Mouse (Mus musculus): ENCODE data around the gene Lsm7. TPM values are rescaled to one million over a fixed set of nuclear protein-coding genes. Genes with fewer than 3 reads are reported as not detected.

The Lsm7 gene
- polyA plus RNA-seq, 1 experiment from 2014 or later: 375 TPM

DNA sequence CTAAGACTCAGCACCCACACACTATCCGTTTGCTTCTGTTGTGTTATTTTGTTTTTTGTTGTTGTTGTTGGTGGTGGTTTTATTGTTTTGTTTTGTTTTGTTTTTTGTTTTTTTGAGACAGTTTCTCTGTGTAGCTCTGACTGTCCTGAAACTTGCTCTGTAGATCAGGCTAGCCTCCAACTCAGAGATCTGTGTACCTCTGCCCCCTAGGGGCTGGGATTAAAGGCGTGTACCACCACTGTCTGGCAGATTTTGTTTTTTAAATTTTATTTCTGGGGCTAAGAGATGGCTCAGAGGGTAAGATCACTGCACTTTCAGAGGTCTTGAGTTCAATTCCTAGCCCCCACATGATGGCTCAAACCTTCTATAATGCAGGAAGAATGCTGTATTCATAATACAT, 25.9 kb upstream of the Lsm7 start:
- Histone ChIP-seq H3K4me2 (ENCODE audit: low read depth, severe bottlenecking) (no peak overlapping the region), H3K9me3 (ENCODE audit: control insufficient read depth, low read length) (no peaks in the 10 kb centered on the region), H3K4me3 (ENCODE audit: low read depth, low read length) (no peak overlapping the region), H3K36me3 (ENCODE audit: control insufficient read depth, insufficient read depth, low read length) (no peaks in the 10 kb centered on the region), H3K27ac (replicated peaks; ENCODE audit: low read depth, low read length) (no peak overlapping the region), H3K27me3 (ENCODE audit: control insufficient read depth, insufficient read depth, low read length) (no peaks in the 10 kb centered on the region), H3K9ac (ENCODE audit: low read length) (no peak overlapping the region), H3K4me1 (ENCODE audit: control insufficient read depth, insufficient read depth, low read length) (no peaks in the 10 kb centered on the region)
- WGBS: 80% methylated on average over 2 of the region's 2 CpGs
- no peak for DNase-seq (ENCODE audit: low spot score)
- no peak for ATAC-seq (ENCODE audit: insufficient number of reproducible peaks, low FRiP score, low TSS enrichment, low read depth)

DNA sequence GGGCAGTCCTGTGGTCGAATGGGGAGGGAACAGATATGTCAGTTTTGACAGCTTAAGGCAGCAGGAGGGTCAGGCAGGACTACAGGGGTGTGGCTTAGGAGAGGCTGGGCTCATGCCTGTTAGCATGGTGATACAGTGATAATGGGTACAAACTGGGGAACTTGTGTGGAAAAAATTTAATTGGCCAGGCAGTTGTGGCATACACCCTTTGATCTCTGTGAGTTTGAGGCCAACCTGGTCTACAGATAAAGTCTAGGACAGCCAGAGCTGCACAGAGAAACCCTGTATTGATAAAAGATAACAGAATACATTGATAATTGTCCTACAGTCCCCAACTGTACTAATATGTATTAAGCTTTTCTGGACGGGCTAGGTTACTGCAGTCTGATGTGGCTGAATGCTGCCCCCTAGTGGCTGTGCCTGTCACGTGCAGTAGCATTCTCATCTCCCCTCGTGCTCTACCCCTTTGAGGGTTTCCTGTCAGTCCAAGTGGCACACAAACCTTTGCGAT, 25.2 kb upstream of the Lsm7 start:
- H3K4me2 ChIP-seq (ENCODE audit: low read depth, severe bottlenecking): no peak overlapping the region
- H3K9me3 ChIP-seq (ENCODE audit: control insufficient read depth, low read length): no peaks in the 10 kb centered on the region
- H3K9ac ChIP-seq (ENCODE audit: low read length): no peak overlapping the region
- no peak for ATAC-seq (ENCODE audit: insufficient number of reproducible peaks, low FRiP score, low TSS enrichment, low read depth)
- H3K27me3 ChIP-seq (ENCODE audit: control insufficient read depth, insufficient read depth, low read length): no peaks in the 10 kb centered on the region
- peak; percentile 78 for DNase-seq (ENCODE audit: low spot score)
- H3K36me3 ChIP-seq (ENCODE audit: control insufficient read depth, insufficient read depth, low read length): no peaks in the 10 kb centered on the region
- no peak overlapping the region for H3K4me3 ChIP-seq (ENCODE audit: low read depth, low read length)
- H3K4me1 ChIP-seq (ENCODE audit: control insufficient read depth, insufficient read depth, low read length): no peaks in the 10 kb centered on the region
- WGBS: 22% methylated on average over 5 of the region's 5 CpGs
- H3K27ac ChIP-seq (replicated peaks; ENCODE audit: low read depth, low read length): no peak overlapping the region

DNA sequence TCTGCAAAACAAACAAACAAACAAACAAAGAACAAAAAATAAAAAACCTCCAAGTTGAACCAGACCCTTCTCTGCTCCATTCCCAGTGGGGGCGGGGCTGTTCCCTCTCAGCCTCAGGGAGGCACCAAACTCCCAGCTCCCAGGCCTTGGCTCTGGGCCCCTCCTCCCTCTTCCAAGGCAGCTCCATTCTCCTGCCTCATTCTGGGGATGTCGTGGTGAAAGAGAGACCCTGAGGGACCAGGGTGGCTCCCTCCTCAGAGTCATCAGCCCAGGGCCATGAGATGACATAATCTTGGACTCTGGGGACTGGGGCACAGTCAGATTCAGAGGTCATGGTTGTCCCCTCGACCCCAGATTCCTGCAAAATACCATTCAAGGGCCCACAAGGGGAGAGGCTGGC, 21.6 kb upstream of the Lsm7 start:
- no peak for ATAC-seq (ENCODE audit: insufficient number of reproducible peaks, low FRiP score, low TSS enrichment, low read depth)
- H3K9me3 ChIP-seq (ENCODE audit: control insufficient read depth, low read length): no peaks in the 10 kb centered on the region
- H3K36me3 ChIP-seq (ENCODE audit: control insufficient read depth, insufficient read depth, low read length): no peaks in the 10 kb centered on the region
- H3K4me1 ChIP-seq (ENCODE audit: control insufficient read depth, insufficient read depth, low read length): no peaks in the 10 kb centered on the region
- no peak overlapping the region for H3K9ac ChIP-seq (ENCODE audit: low read length)
- no peaks in the 10 kb centered on the region for H3K27me3 ChIP-seq (ENCODE audit: control insufficient read depth, insufficient read depth, low read length)
- H3K4me3 ChIP-seq (ENCODE audit: low read depth, low read length): no peak overlapping the region
- DNase-seq (ENCODE audit: low spot score): no peak
- WGBS: 13% methylated on average over 3 of the region's 3 CpGs
- H3K4me2 ChIP-seq (ENCODE audit: low read depth, severe bottlenecking): no peak overlapping the region
- H3K27ac ChIP-seq (replicated peaks; ENCODE audit: low read depth, low read length): no peak overlapping the region

DNA sequence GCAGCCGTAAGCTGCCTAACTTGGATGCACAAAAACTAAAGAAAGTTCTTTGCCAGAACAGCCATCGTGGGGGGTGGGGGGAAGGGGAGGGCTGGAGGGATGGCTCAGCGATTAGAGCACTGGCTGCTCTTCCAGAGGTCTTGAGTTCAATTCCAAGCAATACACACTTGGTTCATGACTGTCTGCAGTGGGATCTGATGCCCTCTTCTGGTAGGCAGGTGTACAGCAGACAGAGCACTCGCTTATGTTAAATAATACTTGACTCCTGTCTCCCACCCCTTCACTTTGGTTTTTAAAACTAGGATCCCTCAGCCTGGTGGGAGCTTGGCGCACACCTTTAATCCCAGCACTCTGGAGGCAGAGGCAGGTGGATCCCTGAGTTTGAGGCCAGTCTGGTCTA, 21.0 kb upstream of the Lsm7 start:
- no peak overlapping the region for H3K9ac ChIP-seq (ENCODE audit: low read length)
- no peaks in the 10 kb centered on the region for H3K36me3 ChIP-seq (ENCODE audit: control insufficient read depth, insufficient read depth, low read length)
- H3K4me1 ChIP-seq (ENCODE audit: control insufficient read depth, insufficient read depth, low read length): no peaks in the 10 kb centered on the region
- no peaks in the 10 kb centered on the region for H3K27me3 ChIP-seq (ENCODE audit: control insufficient read depth, insufficient read depth, low read length)
- H3K4me3 ChIP-seq (ENCODE audit: low read depth, low read length): no peak overlapping the region
- H3K4me2 ChIP-seq (ENCODE audit: low read depth, severe bottlenecking): no peak overlapping the region
- H3K27ac ChIP-seq (replicated peaks; ENCODE audit: low read depth, low read length): no peak overlapping the region
- H3K9me3 ChIP-seq (ENCODE audit: control insufficient read depth, low read length): no peaks in the 10 kb centered on the region
- DNase-seq (ENCODE audit: low spot score) (peak; percentile 74), ATAC-seq (ENCODE audit: insufficient number of reproducible peaks, low FRiP score, low TSS enrichment, low read depth) (no peak)
- WGBS: 34% methylated on average over 5 of the region's 5 CpGs

DNA sequence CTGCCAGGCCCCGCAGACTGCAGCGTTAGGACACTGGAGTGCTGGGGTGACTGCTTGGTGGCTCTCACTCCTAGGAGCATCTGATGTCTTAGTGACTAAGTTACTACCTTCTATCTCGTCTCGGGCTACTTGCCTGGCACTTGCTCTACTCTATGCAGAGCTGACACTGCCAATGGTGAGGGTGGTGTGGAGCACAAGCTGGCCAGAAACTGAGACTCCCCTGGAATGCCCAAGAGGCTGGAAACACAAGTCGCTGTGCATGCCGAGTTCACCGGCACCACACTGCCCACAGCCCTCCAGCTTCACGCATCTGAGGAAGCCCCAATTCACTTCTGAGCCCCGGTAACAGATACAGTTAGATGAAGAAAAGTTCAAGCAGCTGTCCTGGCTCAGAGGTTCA, 19.0 kb upstream of the Lsm7 start:
- no peak for DNase-seq (ENCODE audit: low spot score)
- no peak overlapping the region for H3K4me3 ChIP-seq (ENCODE audit: low read depth, low read length)
- no peak overlapping the region for H3K27ac ChIP-seq (replicated peaks; ENCODE audit: low read depth, low read length)
- H3K27me3 ChIP-seq (ENCODE audit: control insufficient read depth, insufficient read depth, low read length): no peaks in the 10 kb centered on the region
- ATAC-seq (ENCODE audit: insufficient number of reproducible peaks, low FRiP score, low TSS enrichment, low read depth): no peak
- H3K4me1 ChIP-seq (ENCODE audit: control insufficient read depth, insufficient read depth, low read length): no peaks in the 10 kb centered on the region
- no peak overlapping the region for H3K9ac ChIP-seq (ENCODE audit: low read length)
- H3K4me2 ChIP-seq (ENCODE audit: low read depth, severe bottlenecking): no peak overlapping the region
- H3K9me3 ChIP-seq (ENCODE audit: control insufficient read depth, low read length): no peaks in the 10 kb centered on the region
- no peaks in the 10 kb centered on the region for H3K36me3 ChIP-seq (ENCODE audit: control insufficient read depth, insufficient read depth, low read length)
- WGBS: 81% methylated on average over 9 of the region's 9 CpGs

DNA sequence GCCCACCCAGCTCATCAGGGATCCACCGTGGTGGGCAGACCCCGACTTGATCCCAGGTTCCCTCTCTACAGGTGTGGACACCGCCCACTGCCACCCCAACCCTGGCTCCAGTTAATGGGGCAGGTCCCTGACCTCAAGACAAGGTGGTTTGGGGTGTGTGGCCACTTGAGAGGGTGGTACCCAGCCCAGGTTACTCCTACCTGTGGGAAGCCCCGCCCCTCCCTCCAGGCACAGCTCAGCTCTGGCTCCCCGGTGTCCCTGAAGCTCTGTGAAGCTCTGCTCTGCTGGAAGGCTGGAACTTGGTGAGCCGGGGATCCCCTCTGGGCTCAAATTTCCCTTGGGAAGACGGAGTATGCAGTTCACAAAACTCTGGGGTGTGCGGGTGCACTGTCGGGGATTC, 16.6 kb upstream of the Lsm7 start, which contains the start of gene Tmprss9:
TSS of gene Tmprss9 (plus strand) at position 268 of the 400 bp plus-strand sequence.
- H3K9ac ChIP-seq (ENCODE audit: low read length): no peak within 1 kb of the TSS
- no peak within 1 kb of the TSS for H3K4me2 ChIP-seq (ENCODE audit: low read depth, severe bottlenecking)
- WGBS: 27% methylated on average over 9 of the region's 9 CpGs
- ATAC-seq (ENCODE audit: insufficient number of reproducible peaks, low FRiP score, low TSS enrichment, low read depth): no peak
- H3K4me1 ChIP-seq (ENCODE audit: control insufficient read depth, insufficient read depth, low read length): no peaks in the 10 kb centered on the region
- H3K9me3 ChIP-seq (ENCODE audit: control insufficient read depth, low read length): no peaks in the 10 kb centered on the region
- peaks cover 2% of the 10 kb centered on the region for H3K36me3 ChIP-seq (ENCODE audit: control insufficient read depth, insufficient read depth, low read length)
- H3K27me3 ChIP-seq (ENCODE audit: control insufficient read depth, insufficient read depth, low read length): no peaks in the 10 kb centered on the region
- H3K4me3 ChIP-seq (ENCODE audit: low read depth, low read length): no peak within 1 kb of the TSS
- DNase-seq (ENCODE audit: low spot score): no peak
- H3K27ac ChIP-seq (replicated peaks; ENCODE audit: low read depth, low read length): no peak within 1 kb of the TSS

DNA sequence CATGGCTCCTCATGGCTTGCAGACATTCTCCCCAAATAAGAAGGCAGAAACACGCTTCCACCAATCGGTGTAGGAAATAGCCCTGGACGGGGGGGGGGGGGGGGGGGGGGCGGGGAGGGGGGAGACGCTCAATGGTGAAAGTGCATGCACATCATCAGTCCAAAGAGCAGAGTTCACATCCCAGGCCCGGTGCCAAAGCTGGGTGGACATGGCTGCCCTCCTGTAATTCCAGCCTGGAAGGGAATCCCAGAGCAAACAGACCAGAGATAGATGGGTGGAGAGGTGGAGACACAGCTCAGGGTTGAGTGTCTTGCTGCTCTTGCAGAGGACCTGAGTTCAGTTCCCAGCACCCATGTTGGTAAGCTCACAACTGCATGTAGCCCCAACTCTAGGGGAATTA, 16.0 kb upstream of the Lsm7 start:
- 84% methylated on average over 2 of the region's 6 CpGs for WGBS
- Histone ChIP-seq H3K27me3 (ENCODE audit: control insufficient read depth, insufficient read depth, low read length) (no peaks in the 10 kb centered on the region), H3K27ac (replicated peaks; ENCODE audit: low read depth, low read length) (no peak overlapping the region), H3K4me2 (ENCODE audit: low read depth, severe bottlenecking) (no peak overlapping the region), H3K9me3 (ENCODE audit: control insufficient read depth, low read length) (no peaks in the 10 kb centered on the region), H3K4me3 (ENCODE audit: low read depth, low read length) (no peak overlapping the region), H3K9ac (ENCODE audit: low read length) (no peak overlapping the region), H3K4me1 (ENCODE audit: control insufficient read depth, insufficient read depth, low read length) (no peaks in the 10 kb centered on the region), H3K36me3 (ENCODE audit: control insufficient read depth, insufficient read depth, low read length) (peaks cover 5% of the 10 kb centered on the region)
- DNase-seq (ENCODE audit: low spot score) (no peak), ATAC-seq (ENCODE audit: insufficient number of reproducible peaks, low FRiP score, low TSS enrichment, low read depth) (no peak)

DNA sequence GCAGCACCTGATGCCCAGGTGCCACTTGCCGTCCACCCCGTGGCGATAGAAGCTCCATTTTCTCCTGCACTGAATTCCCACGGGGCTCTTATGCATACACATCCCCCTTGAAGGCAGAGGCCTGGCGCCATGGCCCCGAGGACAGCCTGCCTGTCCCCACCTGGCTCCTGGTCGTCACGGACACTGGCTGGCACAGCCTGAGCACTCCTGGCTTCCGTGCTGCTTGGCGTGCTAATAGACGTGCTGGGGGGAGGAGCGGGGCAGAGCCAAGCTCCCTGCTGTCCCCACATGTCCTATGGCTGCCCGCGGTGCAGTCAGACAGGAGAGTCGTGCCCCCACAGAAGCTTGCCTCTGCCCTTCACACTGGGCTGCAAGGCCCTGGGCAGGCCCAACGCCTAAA, 9.4 kb upstream of the Lsm7 start:
- Histone ChIP-seq H3K4me3 (ENCODE audit: low read depth, low read length) (no peak overlapping the region), H3K4me1 (ENCODE audit: control insufficient read depth, insufficient read depth, low read length) (no peaks in the 10 kb centered on the region), H3K27me3 (ENCODE audit: control insufficient read depth, insufficient read depth, low read length) (no peaks in the 10 kb centered on the region), H3K9me3 (ENCODE audit: control insufficient read depth, low read length) (no peaks in the 10 kb centered on the region), H3K27ac (replicated peaks; ENCODE audit: low read depth, low read length) (no peak overlapping the region), H3K4me2 (ENCODE audit: low read depth, severe bottlenecking) (no peak overlapping the region), H3K36me3 (ENCODE audit: control insufficient read depth, insufficient read depth, low read length) (peaks cover 18% of the 10 kb centered on the region), H3K9ac (ENCODE audit: low read length) (no peak overlapping the region)
- DNase-seq (ENCODE audit: low spot score) (no peak), ATAC-seq (ENCODE audit: insufficient number of reproducible peaks, low FRiP score, low TSS enrichment, low read depth) (no peak)
- WGBS: 88% methylated on average over 16 of the region's 16 CpGs

DNA sequence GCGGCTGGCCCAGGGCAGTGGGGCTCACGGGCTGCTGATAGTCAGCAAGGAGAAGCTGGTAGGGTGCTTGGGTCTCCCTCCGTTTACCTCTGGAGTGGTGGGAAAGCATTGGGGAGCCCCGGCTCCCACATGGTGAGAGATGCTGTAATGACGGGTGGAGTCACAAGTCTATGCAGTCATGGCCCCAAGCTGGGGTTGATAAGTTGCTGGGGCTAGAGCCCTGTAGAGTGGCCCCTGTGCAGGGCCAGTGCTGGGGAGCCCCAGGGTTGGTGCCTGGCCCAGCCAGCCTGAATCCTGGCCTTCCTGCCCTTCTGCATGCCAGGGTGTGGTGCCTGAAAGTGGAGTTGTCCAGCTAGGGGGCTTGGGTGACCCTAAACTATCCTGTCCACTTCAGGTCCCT, 7.3 kb upstream of the Lsm7 start:
- H3K9me3 ChIP-seq (ENCODE audit: control insufficient read depth, low read length): no peaks in the 10 kb centered on the region
- H3K4me1 ChIP-seq (ENCODE audit: control insufficient read depth, insufficient read depth, low read length): no peaks in the 10 kb centered on the region
- ATAC-seq (ENCODE audit: insufficient number of reproducible peaks, low FRiP score, low TSS enrichment, low read depth): no peak
- no peak overlapping the region for H3K27ac ChIP-seq (replicated peaks; ENCODE audit: low read depth, low read length)
- H3K4me3 ChIP-seq (ENCODE audit: low read depth, low read length): no peak overlapping the region
- no peak overlapping the region for H3K4me2 ChIP-seq (ENCODE audit: low read depth, severe bottlenecking)
- H3K36me3 ChIP-seq (ENCODE audit: control insufficient read depth, insufficient read depth, low read length): peaks cover 18% of the 10 kb centered on the region
- WGBS: 87% methylated on average over 5 of the region's 5 CpGs
- H3K27me3 ChIP-seq (ENCODE audit: control insufficient read depth, insufficient read depth, low read length): no peaks in the 10 kb centered on the region
- no peak for DNase-seq (ENCODE audit: low spot score)
- no peak overlapping the region for H3K9ac ChIP-seq (ENCODE audit: low read length)
